Mouse (Mus musculus) liver, embryonic 16.5 days (tissue): Measurements from ENCODE around the gene 2200002D01Rik. TPM values are rescaled to one million over a fixed set of nuclear protein-coding genes. Genes with fewer than 3 reads are reported as not detected.
"Not testable (repeated sequence)": the region's sequence is repeated elsewhere in the genome, so short reads cannot be mapped to it uniquely, and the experiment has no call there.

Experiments used
- ATAC-seq: fragments of 200-750 bp; cut with Nextera tagmentation; 2 replicates; pipeline ENCODE4 v1.8.0; 2017; ENCODE audit warnings: low read depth, mild to moderate bottlenecking, moderate number of reproducible peaks, moderate library complexity
- H3K27ac ChIP-seq: fragments of 300-500 bp; sonication (generic); 2 replicates; pipeline ENCODE4 v1.5.1; 2014; ENCODE audit warnings: mild to moderate bottlenecking, low read length
- H3K27me3 ChIP-seq: fragments of 300-500 bp; sonication (generic); 2 replicates; pipeline ENCODE4 v1.6.1; 2014; ENCODE audit warnings: low read depth, low read length, mixed read lengths; ENCODE audit not compliant: control insufficient read depth, insufficient read depth
- H3K36me3 ChIP-seq: fragments of 300-500 bp; sonication (generic); 2 replicates; pipeline ENCODE4 v1.6.1; 2014; ENCODE audit warnings: mild to moderate bottlenecking; ENCODE audit not compliant: control insufficient read depth, insufficient read depth
- H3K4me1 ChIP-seq: fragments of 300-500 bp; sonication (generic); 2 replicates; pipeline ENCODE4 v1.6.1; 2014; ENCODE audit warnings: low read depth, low read length, mixed read lengths; ENCODE audit not compliant: control insufficient read depth
- H3K4me2 ChIP-seq: fragments of 300-500 bp; sonication (generic); 2 replicates; pipeline ENCODE4 v1.6.1; 2014; ENCODE audit warnings: low read depth, low read length, mixed read lengths
- H3K4me3 ChIP-seq: fragments of 300-500 bp; sonication (generic); 2 replicates; pipeline ENCODE4 v1.5.1; 2014; ENCODE audit warnings: low read depth, mild to moderate bottlenecking, low read length
- H3K9ac ChIP-seq: fragments of 300-500 bp; sonication (generic); 2 replicates; pipeline ENCODE4 v1.6.1; 2014; ENCODE audit warnings: low read depth, low read length
- H3K9me3 ChIP-seq: fragments of 300-500 bp; sonication (generic); replicated peaks from 2 replicates; pipeline ENCODE4 v1.6.1; 2016; ENCODE audit warnings: low read length; ENCODE audit not compliant: control insufficient read depth
- WGBS: fragments of 180-500 bp; shearing (Covaris S2); extraction: QIAGEN DNeasy Blood & Tissue Kit; methylation state at CpG from one replicate; pipeline ENCODE4 v1.1.7; 2014; ENCODE audit not compliant: insufficient replicate concordance; 5-methylcytosine and 5-hydroxymethylcytosine counted together
- polyA plus RNA-seq: library from polyadenylated mRNA; unstranded; fragments of >200 nt; fragmentation: Nextera tagmentation; extraction: Ambion mirVana; gene quantifications from 2 replicates; pipeline ENCODE4 v1.2.1, GENCODE M21; 2015

Gene 2200002D01Rik
- polyA plus RNA-seq, 1 experiment from 2014 or later: 5.8 TPM

DNA sequence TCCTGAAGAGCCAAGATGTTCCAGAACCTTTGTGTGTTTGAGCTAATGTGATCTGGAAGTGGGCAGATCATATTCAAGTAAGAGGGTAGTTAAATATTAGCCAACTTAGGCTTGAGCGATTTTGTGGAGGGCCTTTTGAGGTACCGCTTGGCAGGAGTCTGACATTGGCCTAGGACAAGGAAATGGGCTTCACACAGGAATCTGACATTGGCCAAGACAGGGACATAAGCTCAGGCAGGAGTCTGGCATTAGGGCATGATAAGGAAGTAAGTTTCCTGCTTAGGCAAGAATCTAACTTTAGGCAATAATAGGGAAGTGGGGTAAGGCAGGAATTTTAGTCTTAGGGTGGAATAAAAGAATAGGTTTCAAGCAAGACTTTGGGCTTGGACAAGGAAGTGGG, 34.0 kb downstream of the 2200002D01Rik start:
- no peak overlapping the region for H3K27ac ChIP-seq
- H3K4me3 ChIP-seq: no peak overlapping the region
- no peaks in the 10 kb centered on the region; the same call in 1 of the 2 replicates for H3K9me3 ChIP-seq
- H3K4me2 ChIP-seq: no peak overlapping the region
- H3K4me1 ChIP-seq: peaks cover 10% of the 10 kb centered on the region
- no peak for ATAC-seq
- WGBS: 55% methylated on average over 2 of the region's 2 CpGs
- H3K27me3 ChIP-seq: no peaks in the 10 kb centered on the region
- H3K36me3 ChIP-seq: no peaks in the 10 kb centered on the region
- H3K9ac ChIP-seq: no peak overlapping the region

GRCm38 (mm10) chr7:29213675-29214082, 34.6 kb downstream of the 2200002D01Rik start, which contains the start of gene Catsperg1:
Gene Catsperg1, minus strand, starts transcription at chr7:29214035.
- Histone ChIP-seq H3K9ac (no peak within 1 kb of the TSS), H3K27me3 (no peaks in the 10 kb centered on the region), H3K4me2 (no peak within 1 kb of the TSS), H3K4me1 (peaks cover 10% of the 10 kb centered on the region), H3K27ac (no peak within 1 kb of the TSS), H3K36me3 (no peaks in the 10 kb centered on the region), H3K4me3 (no peak within 1 kb of the TSS), H3K9me3 (no peaks in the 10 kb centered on the region; the same call in 1 of the 2 replicates)
- no peak for ATAC-seq
- WGBS: 23% methylated on average over 20 of the region's 20 CpGs

DNA sequence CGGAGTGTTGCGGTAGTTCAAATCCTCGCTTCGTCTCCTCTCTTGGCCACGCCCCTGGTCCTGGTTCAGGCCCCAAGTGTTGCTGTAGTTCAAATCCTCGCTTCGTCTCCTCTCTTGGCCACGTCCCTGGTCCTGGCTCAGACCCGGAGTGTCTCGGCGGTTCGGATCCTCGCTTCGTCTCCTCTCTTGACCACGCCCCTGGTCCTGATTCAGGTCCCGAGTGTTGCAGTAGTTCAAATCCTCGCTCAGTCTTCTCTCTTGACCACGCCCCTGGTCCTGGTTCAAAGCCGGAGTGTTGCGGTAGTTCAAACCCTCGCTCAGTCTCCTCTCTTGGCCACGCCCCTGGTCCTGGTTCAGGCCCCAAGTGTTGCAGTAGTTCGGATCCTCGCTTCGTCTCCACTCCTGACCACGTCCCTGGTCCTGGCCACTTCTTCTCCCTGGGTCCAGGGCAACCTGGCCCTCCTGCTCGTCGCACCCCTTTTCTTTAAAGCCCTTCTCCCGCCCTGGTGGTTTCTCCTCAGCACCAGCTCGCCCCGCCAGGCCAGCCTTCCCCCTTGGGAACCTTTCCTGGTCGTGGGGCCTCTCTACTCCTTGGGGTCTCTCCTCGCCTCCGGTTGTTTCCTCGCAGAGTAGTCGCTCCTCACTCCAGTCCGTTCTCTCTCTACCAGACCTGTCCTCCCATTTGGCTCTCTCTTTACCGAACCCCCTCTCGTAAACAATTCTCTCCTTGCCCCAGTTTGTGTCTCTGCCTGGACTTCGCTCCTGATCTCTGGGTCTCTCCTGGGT, 35.3 kb downstream of the 2200002D01Rik start:
- not testable (repeated sequence) for H3K27ac ChIP-seq

GRCm38 (mm10) chr7:29212199-29212765, 36.0 kb downstream of the 2200002D01Rik start:
- H3K27me3 ChIP-seq: no peaks in the 10 kb centered on the region
- H3K4me2 ChIP-seq: peak overlapping the region; percentile 72
- no peaks in the 10 kb centered on the region for H3K36me3 ChIP-seq
- H3K4me1 ChIP-seq: peaks cover 10% of the 10 kb centered on the region
- H3K9ac ChIP-seq: no peak overlapping the region
- 16% methylated on average over 26 of the region's 26 CpGs for WGBS
- no peak for ATAC-seq
- H3K27ac ChIP-seq: peak overlapping the region; percentile 71
- H3K9me3 ChIP-seq: no peaks in the 10 kb centered on the region; the same call in 1 of the 2 replicates
- H3K4me3 ChIP-seq: peak overlapping the region; percentile 56

More for the DNA sequence above, 35.3 kb downstream of the 2200002D01Rik start:
- not testable (repeated sequence) for ATAC-seq, H3K4me1 ChIP-seq, H3K27me3 ChIP-seq, H3K9me3 ChIP-seq, H3K9ac ChIP-seq, H3K4me2 ChIP-seq, H3K36me3 ChIP-seq, H3K4me3 ChIP-seq
- 40% methylated on average over 40 of the region's 40 CpGs for WGBS

GRCm38 (mm10) chr7:29211415-29212198, 36.7 kb downstream of the 2200002D01Rik start:
- peak overlapping the region; percentile 72 for H3K4me2 ChIP-seq
- no peaks in the 10 kb centered on the region; the same call in 1 of the 2 replicates for H3K9me3 ChIP-seq
- H3K36me3 ChIP-seq: no peaks in the 10 kb centered on the region
- H3K9ac ChIP-seq: 0 out of 2 replicates have a peak overlapping the region, but pooled peaks have one; percentile 16
- H3K27ac ChIP-seq: peak overlapping the region; percentile 71
- no peaks in the 10 kb centered on the region for H3K27me3 ChIP-seq
- WGBS: 3% methylated on average over 34 of the region's 34 CpGs
- peak; percentile 79 for ATAC-seq
- H3K4me1 ChIP-seq: peaks cover 10% of the 10 kb centered on the region
- peak overlapping the region; percentile 56 for H3K4me3 ChIP-seq

- Histone ChIP-seq H3K4me2 (peak overlapping the region; percentile 72), H3K4me3 (peak overlapping the region; percentile 56), H3K27ac (peak overlapping the region; percentile 71; the same call in 1 of the 2 replicates)
- H3K9me3 ChIP-seq, H3K27me3 ChIP-seq, H3K9ac ChIP-seq, H3K36me3 ChIP-seq, H3K4me1 ChIP-seq: not testable (repeated sequence)
- 6% methylated on average over 15 of the region's 15 CpGs for WGBS
- ATAC-seq: peak; percentile 61
Observed at GRCm38 (mm10) chr7:29211013-29211412, 37.3 kb downstream of the 2200002D01Rik start.

DNA sequence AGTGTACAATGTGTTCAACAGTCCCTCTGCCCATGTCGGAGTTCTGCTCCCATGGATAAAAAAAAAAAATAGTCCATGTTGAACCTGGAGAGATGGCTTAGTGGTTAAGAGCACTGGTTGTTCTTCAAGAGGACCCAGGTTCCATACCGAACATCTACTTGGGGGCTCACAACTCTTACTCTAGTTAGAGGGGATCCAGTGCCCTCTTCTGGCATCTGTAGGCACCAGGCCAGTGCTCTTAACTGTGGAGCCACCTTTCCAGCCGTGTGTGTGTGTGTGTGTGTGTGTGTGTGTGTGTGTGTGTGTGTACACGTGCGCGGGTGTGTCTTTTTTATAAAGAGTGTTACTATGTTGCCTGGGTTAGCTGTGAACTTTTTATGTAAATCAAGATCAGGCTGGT, 45.7 kb downstream of the 2200002D01Rik start:
- H3K4me2 ChIP-seq: no peak overlapping the region
- ATAC-seq: no peak
- H3K36me3 ChIP-seq: no peaks in the 10 kb centered on the region
- 58% methylated on average over 6 of the region's 6 CpGs for WGBS
- no peaks in the 10 kb centered on the region for H3K9me3 ChIP-seq
- H3K27ac ChIP-seq: no peak overlapping the region
- H3K4me3 ChIP-seq: no peak overlapping the region
- no peaks in the 10 kb centered on the region for H3K27me3 ChIP-seq
- H3K9ac ChIP-seq: no peak overlapping the region
- H3K4me1 ChIP-seq: no peaks in the 10 kb centered on the region
